Mouse (Mus musculus) adrenal gland, postnatal 25 days (tissue): ENCODE results near the gene Ndufa4l2. TPM values are rescaled to one million over a fixed set of nuclear protein-coding genes. Genes with fewer than 3 reads are reported as not detected.

ENCODE experiments used
- DNase-seq: peaks from one replicate; pipeline ENCODE4 v3.0.0; 2021; ENCODE audit warnings: mixed read lengths
- total RNA-seq: library from RNA; stranded (reverse); gene quantifications from 2 replicates; pipeline ENCODE4 v1.2.3, GENCODE M21; 2021

Gene Ndufa4l2
- total RNA-seq, 1 experiment from 2014 or later = 50.0 TPM

- DNase-seq = no peak
Measured at GRCm38 (mm10) chr10:127509837-127510701, 4.7 kb upstream of the Ndufa4l2 start.

DNA sequence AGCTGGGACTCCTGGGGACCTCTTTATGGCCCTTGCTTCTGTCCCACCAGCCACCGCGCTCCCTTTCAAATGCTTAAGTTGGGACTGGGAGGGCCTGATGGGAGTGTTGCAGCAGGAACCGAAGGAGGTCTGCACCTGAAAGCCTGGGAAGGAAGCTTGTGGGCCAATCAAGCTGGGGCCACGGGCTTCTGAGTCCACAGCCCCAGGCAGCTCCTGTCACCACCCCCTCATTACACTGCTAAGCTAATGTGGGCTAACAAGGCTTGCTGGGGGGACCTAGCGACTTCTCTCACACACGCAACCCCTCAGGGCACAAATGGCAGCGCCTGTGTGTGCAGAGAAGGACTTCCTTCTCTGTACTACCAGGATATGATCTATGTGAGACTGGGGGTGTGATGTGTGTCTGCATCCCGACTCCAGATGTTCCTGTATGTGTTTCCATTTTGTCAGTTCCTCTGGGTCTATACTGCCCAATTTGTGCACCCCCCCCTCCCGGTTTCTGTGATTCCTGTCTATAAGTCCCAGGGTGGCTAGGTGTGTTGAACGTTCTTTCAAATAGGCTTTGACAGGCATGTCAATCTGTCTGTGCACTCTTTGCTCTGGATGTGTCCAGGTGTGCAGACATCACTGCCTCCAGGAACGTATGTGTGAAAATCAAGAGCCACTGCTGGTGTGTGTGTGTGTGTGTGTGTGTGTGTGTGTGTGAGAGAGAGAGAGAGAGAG, 3.7 kb upstream of the Ndufa4l2 start:
- DNase-seq = no peak

GRCm38 (mm10) chr10:127511634-127512306, 3.0 kb upstream of the Ndufa4l2 start:
- peak; percentile 42 for DNase-seq

DNA sequence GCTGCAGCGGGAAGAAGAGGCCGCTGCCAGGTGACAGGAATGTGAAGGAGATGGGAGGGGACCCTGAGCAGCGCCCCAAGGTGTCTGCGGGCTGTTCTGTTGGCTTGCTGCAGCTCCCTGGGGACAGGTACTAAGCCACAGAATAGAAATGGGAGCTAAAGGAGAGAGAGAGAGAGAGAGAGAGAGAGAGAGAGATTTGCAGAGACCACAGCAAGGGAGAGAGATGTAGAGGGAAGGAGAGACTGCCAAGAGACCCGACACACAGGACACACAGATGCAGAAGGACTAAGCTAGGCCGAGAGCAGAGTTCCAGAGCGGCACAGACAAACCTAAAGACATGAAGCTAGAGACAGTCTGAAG, 2.5 kb upstream of the Ndufa4l2 start:
- DNase-seq = no peak

DNA sequence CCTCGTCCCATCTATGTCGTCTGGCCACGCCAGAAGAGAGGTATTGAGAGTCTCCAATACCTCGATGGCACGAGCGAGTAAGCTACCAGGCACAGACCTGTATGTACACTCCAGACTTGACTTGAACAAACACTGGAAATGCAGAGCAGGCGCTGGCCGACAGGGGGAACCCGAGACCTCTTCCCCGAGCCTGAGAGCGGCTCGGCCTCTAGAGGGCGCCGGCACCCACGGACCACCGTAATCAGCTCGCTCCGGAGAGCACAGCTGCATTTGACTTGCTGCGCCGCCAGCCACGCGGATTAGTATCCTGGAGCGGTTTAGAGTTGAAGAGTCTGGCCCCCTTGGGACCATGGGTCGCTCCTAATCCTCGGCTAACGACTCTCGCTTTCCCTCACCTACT, 2.0 kb upstream of the Ndufa4l2 start:
- DNase-seq = peak; percentile 91

DNA sequence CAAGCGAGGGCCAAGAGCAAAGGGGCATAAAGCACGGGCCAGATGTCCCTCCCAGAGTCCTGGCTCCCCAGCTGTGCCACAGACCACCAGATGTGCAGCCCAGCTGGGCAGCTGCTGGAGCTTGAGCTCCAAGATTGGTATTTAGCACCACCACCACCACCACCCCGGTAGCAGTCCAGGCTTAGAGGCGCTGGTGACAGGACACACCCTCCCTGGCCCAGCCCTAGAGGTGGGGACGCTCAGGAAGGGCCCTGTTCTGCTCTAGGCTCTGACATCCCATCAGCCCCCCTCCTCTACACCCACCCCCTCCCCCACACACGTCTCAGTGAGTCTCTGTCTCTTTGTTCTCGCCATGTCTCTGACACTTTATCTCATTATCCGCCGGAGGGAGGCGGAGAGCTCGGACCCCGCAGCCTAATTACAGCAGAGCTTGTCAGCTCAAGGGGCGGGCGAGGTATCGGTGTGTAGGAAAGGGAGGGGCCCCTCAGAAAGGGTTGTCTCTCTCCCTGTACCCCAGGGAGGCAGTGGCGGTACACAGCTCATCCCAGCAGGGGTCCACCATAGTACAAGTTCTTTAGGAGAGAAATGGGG, 1.2 kb upstream of the Ndufa4l2 start:
- no peak for DNase-seq

DNA sequence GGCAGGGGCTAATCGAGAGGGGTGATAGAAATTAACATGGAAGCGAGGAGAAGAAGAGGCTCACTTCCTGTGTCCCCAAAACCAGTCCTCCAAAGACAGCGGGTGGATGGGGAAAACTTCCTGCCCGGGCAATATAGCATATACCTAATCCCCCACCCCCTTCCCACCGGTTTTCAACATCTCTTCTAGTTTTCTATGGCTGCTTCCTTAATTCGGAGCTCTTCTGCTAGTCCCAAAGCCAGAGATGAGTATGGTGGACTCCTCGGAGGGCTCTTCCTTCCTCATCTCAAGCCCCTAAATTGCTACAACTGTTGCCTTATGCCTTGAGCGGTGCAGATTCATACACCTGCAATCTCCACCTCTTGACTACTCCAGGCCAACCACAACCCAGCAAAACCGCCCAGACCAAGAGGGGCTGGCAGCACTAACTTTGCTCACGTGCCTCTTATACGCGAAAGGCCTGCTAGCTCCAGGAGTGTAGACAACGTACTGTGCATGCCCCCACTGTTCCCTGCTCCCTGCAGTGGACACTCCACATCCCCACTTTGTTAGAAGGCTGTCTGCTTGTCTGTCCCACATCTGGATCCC, 562 bp upstream of the Ndufa4l2 start:
- no peak for DNase-seq

DNA sequence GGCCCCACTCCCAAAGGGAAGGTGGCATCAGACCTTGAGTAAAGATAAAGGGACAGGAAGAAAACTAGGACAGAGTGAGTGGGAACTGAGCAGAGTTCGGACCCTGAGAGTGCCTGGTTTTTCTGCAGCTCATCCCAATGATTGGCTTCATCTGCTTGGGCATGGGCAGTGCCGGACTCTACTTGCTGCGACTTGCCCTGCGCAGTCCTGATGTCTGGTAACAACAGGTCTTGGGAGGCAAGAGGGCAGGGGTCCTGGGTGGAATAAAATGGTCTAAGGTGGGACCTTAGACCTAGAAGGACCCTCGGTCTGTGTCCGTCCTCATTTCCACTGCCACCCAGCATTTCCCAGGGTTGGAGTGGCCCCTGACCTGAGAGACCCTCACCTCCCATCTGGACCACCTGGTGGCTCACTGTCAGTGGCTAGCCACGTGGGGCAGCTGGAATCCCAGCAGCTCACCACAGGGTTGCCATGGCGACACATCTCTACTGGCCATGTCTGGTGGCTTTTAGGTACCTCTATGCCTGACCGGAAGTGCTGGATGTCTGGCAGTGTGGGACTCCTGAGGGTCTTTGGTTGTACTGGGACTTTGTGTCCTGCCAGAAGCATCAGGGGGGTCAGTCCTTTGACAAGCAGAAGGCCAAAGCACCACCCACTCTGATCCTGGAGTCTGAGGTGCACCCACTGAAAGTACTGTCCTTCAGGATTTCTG, 660 bp downstream of the Ndufa4l2 start:
- DNase-seq = no peak

GRCm38 (mm10) chr10:127515983-127516459, 1.3 kb downstream of the Ndufa4l2 start:
- no peak for DNase-seq

- no peak for DNase-seq
Measured at GRCm38 (mm10) chr10:127516576-127517260, 2.0 kb downstream of the Ndufa4l2 start.

GRCm38 (mm10) chr10:127517941-127518340, 3.2 kb downstream of the Ndufa4l2 start:
- DNase-seq = no peak

DNA sequence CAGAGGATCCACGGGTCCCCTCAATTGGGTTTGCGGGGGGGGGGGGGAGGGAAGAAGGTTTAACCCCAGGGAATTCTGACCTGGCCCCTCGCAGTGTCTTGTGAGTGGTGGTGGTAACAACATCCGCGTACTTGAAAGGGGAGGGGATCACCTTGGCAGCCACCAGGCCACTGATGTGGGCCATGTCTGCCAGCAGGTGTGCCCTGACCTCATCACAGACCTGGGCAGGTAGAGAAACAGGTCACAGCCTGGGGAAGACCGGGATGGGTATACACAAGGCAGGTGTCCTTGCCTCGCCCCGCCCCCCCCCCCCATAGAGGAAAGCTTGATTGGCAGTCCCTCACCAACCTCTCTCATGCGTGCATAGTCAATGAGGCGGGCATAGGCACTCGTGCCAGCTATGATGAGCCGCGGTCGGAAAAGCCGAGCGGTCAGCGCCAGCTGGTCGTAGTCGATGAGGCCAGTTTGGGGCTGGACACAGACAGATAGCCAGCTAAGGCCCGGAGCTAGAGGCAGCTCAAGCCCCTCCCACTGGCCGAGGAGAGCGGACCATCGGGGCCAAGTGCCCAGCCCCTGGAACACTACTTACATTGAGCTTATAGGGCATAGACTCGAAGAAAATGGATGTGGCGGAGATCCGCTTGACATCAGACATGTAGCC, 4.4 kb downstream of the Ndufa4l2 start:
- no peak for DNase-seq

GRCm38 (mm10) chr10:127519903-127520713, 5.3 kb downstream of the Ndufa4l2 start:
- no peak for DNase-seq

DNA sequence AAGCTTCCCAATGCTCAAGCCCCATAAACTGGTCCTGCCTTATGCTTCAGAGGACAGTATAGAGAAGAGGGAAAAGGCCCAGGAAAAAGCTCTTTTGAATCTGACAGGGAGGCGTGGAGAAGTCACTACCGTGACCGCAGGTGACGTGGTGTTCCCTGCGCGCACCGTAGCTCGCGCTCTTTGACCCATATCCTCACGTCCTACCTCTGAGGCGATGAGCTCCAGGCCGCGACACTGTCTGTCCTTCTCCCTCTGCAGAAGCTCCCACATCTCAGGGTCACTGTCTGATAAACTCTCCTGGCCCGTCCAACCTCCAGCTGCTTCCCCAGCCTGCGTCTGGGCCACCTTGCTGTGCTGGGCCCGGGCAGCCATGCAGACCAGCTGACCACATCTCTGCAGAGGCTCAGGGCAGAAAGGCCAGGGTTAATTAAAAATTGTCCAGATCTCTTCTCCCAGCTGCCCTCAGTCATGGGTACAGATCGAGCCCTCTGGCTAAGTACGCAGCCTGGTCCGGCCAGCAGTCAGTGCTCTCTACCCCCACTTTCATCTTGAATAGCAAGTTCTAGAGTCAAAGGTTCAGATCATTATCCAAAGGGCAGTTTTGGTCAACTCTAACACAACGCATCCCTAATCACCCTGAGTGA, 6.1 kb downstream of the Ndufa4l2 start:
- DNase-seq = no peak

- DNase-seq = no peak
Measured at GRCm38 (mm10) chr10:127521611-127522080, 6.9 kb downstream of the Ndufa4l2 start.

GRCm38 (mm10) chr10:127522088-127522581, 7.4 kb downstream of the Ndufa4l2 start, which contains the start of gene Shmt2:
Gene Shmt2 (minus strand): TSS chr10:127522444.
- DNase-seq = peak; percentile 81

- no peak for DNase-seq
Measured at GRCm38 (mm10) chr10:127524646-127525255, 10.0 kb downstream of the Ndufa4l2 start.

- DNase-seq = no peak
Measured at GRCm38 (mm10) chr10:127526048-127526447, 11.3 kb downstream of the Ndufa4l2 start.
